Mouse (Mus musculus) lung, embryonic 14.5 days (tissue): ENCODE measurements around the gene Olfr715b. TPM values are rescaled to one million over a fixed set of nuclear protein-coding genes. Genes with fewer than 3 reads are reported as not detected.
"Not testable (repeated sequence)": the region's sequence is repeated elsewhere in the genome, so short reads cannot be mapped to it uniquely, and the experiment has no call there.

Experiments used
- ATAC-seq: fragments of 200-750 bp; cut with Nextera tagmentation; 2 replicates; pipeline ENCODE4 v1.8.0; 2017; ENCODE audit warnings: mild to moderate bottlenecking, moderate TSS enrichment, moderate library complexity; ENCODE audit not compliant: insufficient read depth
- DNase-seq: peaks from one replicate; pipeline ENCODE4 v3.0.0-alpha.2; 2015
- H3K27ac ChIP-seq: fragments of 300-500 bp; sonication (generic); 2 replicates; pipeline ENCODE4 v1.5.1; 2014; ENCODE audit warnings: low read depth, mild to moderate bottlenecking, moderate library complexity
- H3K27me3 ChIP-seq: fragments of 300-500 bp; sonication (generic); 2 replicates; pipeline ENCODE4 v1.6.1; 2014; ENCODE audit warnings: low read length, control low read depth; ENCODE audit not compliant: insufficient read depth
- H3K36me3 ChIP-seq: fragments of 300-500 bp; sonication (generic); 2 replicates; pipeline ENCODE4 v1.6.1; 2014; ENCODE audit warnings: control low read depth; ENCODE audit not compliant: insufficient read depth
- H3K4me1 ChIP-seq: fragments of 300-500 bp; sonication (generic); 2 replicates; pipeline ENCODE4 v1.6.1; 2014; ENCODE audit warnings: antibody characterized with exemption, control low read depth; ENCODE audit not compliant: insufficient read depth
- H3K4me2 ChIP-seq: fragments of 300-500 bp; sonication (generic); 2 replicates; pipeline ENCODE4 v1.6.1; 2014; ENCODE audit warnings: mild to moderate bottlenecking
- H3K4me3 ChIP-seq: fragments of 300-500 bp; sonication (generic); 2 replicates; pipeline ENCODE4 v1.5.1; 2014; ENCODE audit warnings: low read depth, low read length
- H3K9ac ChIP-seq: fragments of 300-500 bp; sonication (generic); 2 replicates; pipeline ENCODE4 v1.6.1; 2014
- H3K9me3 ChIP-seq: fragments of 300-500 bp; sonication (generic); 2 replicates; pipeline ENCODE4 v1.6.1; 2016; ENCODE audit warnings: low read depth, low read length, control low read depth
- CTCF ChIP-seq: IDR thresholded peaks from 2 replicates; pipeline ENCODE4 v1.5.1; 2016; ENCODE audit warnings: antibody characterized with exemption, low read depth
- WGBS: fragments of 180-500 bp; shearing (Covaris S2); extraction: QIAGEN DNeasy Blood & Tissue Kit; methylation state at CpG from one replicate; pipeline ENCODE4 v1.1.7; 2014; 5-methylcytosine and 5-hydroxymethylcytosine counted together
- polyA plus RNA-seq: library from polyadenylated mRNA; unstranded; fragments of >200 nt; fragmentation: Nextera tagmentation; extraction: Ambion mirVana; gene quantifications from 2 replicates; pipeline ENCODE4 v1.2.1, GENCODE M21; 2014

The Olfr715b gene
- not detected in 2 replicates for polyA plus RNA-seq

DNA sequence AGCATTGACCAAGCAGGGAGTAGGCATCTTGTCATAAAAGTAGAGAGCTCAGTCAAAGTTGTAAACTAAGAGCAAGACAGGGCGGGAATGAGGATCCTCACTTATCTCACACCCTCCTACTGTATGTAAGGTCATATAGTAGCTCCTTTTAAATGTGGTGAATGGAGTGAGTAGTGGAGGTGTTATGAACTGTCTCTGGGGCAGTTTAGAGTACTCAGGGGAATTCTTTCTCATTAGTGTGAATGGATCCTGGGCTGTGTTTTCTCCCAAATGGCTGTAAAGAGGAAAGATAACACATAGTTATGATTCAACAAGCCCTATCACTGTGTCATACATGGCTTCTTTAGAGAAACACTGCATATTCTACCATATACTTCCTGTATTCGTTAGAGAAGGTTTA, at the start of gene Olfr715b:
Gene Olfr715b (minus strand): TSS at position 101 of the 400 bp plus-strand sequence.
- H3K4me3 ChIP-seq, H3K9me3 ChIP-seq, H3K27me3 ChIP-seq, ATAC-seq, H3K4me2 ChIP-seq, H3K27ac ChIP-seq, H3K9ac ChIP-seq, H3K4me1 ChIP-seq, DNase-seq, H3K36me3 ChIP-seq: not testable (repeated sequence)
- WGBS, result 64% methylated on average over 1 of the region's 2 CpGs

DNA sequence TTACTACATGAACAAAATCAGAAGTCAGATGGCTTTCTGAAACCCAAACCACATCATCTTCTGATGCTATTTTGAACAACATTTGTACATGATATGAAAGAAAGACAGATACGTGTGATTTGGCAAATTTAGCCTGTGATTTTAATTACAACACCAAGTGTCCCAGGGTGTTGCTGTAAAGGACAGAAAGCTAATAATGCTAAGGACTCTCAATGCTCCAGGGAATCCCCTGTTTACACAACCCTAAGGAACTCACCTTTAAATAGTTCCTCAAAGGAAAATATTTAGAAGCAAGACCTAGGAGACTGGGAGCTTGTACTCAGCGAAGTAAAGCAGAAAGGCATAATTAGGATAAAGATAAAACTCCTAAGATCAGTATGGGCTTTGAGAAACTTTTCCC, 27.9 kb upstream of the Olfr715b start, which contains the start of gene Olfr716:
Gene Olfr716 (plus strand): TSS at position 301 of the 400 bp plus-strand sequence.
- H3K4me1 ChIP-seq, H3K9ac ChIP-seq, DNase-seq, H3K36me3 ChIP-seq, H3K9me3 ChIP-seq, ATAC-seq, H3K4me2 ChIP-seq, H3K27me3 ChIP-seq, H3K4me3 ChIP-seq, H3K27ac ChIP-seq: not testable (repeated sequence)
- WGBS, result 53% methylated on average over 2 of the region's 2 CpGs

DNA sequence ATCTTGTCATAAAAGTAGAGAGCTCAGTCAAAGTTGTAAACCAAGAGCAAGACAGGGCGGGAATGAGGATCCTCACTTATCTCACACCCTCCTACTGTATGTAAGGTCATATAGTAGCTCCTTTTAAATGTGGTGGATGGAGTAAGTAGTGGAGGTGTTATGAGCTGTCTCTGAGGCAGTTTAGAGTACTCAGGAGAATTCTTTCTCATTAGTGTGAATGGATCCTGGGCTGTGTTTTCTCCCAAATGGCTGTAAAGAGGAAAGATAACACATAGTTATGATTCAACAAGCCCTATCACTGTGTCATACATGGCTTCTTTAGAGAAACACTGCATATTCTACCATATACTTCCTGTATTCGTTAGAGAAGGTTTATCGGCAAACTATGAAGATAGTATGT, 20.8 kb upstream of the Olfr715b start, which contains the start of gene Olfr715:
Gene Olfr715 (minus strand): TSS at position 101 of the 400 bp plus-strand sequence.
- H3K4me3 ChIP-seq, ATAC-seq, H3K27me3 ChIP-seq, H3K27ac ChIP-seq, H3K9me3 ChIP-seq, H3K9ac ChIP-seq, H3K4me2 ChIP-seq, H3K36me3 ChIP-seq, DNase-seq, H3K4me1 ChIP-seq: not testable (repeated sequence)
- WGBS, result 68% methylated on average over 1 of the region's 3 CpGs

DNA sequence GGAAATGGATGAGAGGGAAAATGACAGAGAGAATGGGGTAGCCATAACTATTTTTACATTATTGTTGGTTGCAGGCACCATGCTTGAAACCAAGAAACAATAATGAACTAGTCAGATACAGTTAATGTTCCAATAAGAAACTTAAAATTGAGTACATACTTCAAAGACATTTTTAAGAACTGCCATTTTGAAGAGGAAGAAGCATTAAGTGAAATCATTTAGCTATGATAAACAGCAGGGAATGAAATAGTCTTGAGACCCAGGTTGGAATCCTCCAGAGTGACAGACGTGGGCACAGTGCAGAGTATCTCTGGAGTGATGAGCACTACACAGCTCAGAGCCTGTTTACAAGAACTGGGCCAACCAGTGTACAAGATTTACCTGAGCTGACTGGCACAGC, 17.2 kb downstream of the Olfr715b start, which contains the start of gene Olfr17:
Gene Olfr17 (plus strand): TSS at position 301 of the 400 bp plus-strand sequence.
- no peaks in the 10 kb centered on the region for H3K9me3 ChIP-seq
- no peak within 1 kb of the TSS for H3K4me3 ChIP-seq
- no peak within 1 kb of the TSS for H3K27ac ChIP-seq
- DNase-seq (no peak), ATAC-seq (no peak)
- no peak for TF ChIP-seq CTCF
- H3K9ac ChIP-seq, result no peak within 1 kb of the TSS
- no peaks in the 10 kb centered on the region for H3K27me3 ChIP-seq
- H3K4me2 ChIP-seq, result no peak within 1 kb of the TSS
- H3K36me3 ChIP-seq, result no peaks in the 10 kb centered on the region
- H3K4me1 ChIP-seq, result no peaks in the 10 kb centered on the region
- WGBS, result 34% methylated on average over 1 of the region's 1 CpGs

DNA sequence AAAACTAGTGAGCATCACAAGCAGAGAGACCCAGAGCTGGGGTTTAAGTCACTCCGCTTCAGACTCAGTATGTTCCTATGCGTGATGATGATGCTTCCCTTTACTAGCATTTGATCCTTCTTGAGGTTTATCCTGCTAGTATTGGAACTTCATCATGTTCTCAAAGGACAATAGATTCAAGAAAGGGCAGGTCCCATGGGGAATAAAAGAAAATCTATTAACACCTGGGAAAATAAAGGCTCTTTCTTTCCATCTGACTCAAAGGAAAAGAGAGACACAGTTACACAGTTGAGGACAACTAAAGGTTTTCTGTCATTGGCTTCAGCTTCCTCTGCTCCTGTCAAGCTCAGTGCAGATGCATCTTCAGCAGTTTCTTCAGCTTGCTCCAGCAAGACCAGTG, 39.5 kb downstream of the Olfr715b start, which contains the start of gene Olfr714:
Gene Olfr714 (plus strand): TSS at position 301 of the 400 bp plus-strand sequence.
- Histone ChIP-seq H3K4me1 (no peaks in the 10 kb centered on the region), H3K36me3 (no peaks in the 10 kb centered on the region), H3K4me2 (no peak within 1 kb of the TSS), H3K9ac (no peak within 1 kb of the TSS), H3K27ac (no peak within 1 kb of the TSS), H3K4me3 (no peak within 1 kb of the TSS), H3K27me3 (no peaks in the 10 kb centered on the region), H3K9me3 (no peaks in the 10 kb centered on the region)
- ATAC-seq (no peak), DNase-seq (no peak)
- TF ChIP-seq CTCF, result no peak
- WGBS, result 84% methylated on average over 2 of the region's 2 CpGs

Other genes with a start within 250 kb of the Olfr715b start
- gene Olfr704, start 247.2 kb downstream of the Olfr715b start, polyA plus RNA-seq, result not detected in 2 replicates
- not detected in 2 replicates for gene Olfr705, start 233.5 kb downstream of the Olfr715b start, polyA plus RNA-seq
- not detected in 2 replicates for gene Olfr706, start 222.2 kb downstream of the Olfr715b start, polyA plus RNA-seq
- gene Olfr707, start 209.1 kb downstream of the Olfr715b start, polyA plus RNA-seq, result not detected in 2 replicates
- gene Olfr1532-ps1, start 202.4 kb downstream of the Olfr715b start, polyA plus RNA-seq, result not detected in 2 replicates
- gene Olfr709-ps1, start 178.2 kb downstream of the Olfr715b start, polyA plus RNA-seq, result not detected in 2 replicates
- gene Olfr710, start 162.1 kb downstream of the Olfr715b start, polyA plus RNA-seq, result not detected in 2 replicates
- gene Olfr6, start 146.4 kb downstream of the Olfr715b start, polyA plus RNA-seq, result not detected in 2 replicates
- not detected in 2 replicates for gene Olfr711, start 134.9 kb downstream of the Olfr715b start, polyA plus RNA-seq
- gene Olfr2, start 104.3 kb downstream of the Olfr715b start, polyA plus RNA-seq, result not detected in 2 replicates
- gene Olfr713, start 79.2 kb downstream of the Olfr715b start, polyA plus RNA-seq, result not detected in 2 replicates
- not detected in 2 replicates for gene Olfr714, start 39.4 kb downstream of the Olfr715b start, polyA plus RNA-seq
- gene Olfr17, start 17.1 kb downstream of the Olfr715b start, polyA plus RNA-seq, result not detected in 2 replicates
- gene Olfr715, start 20.7 kb upstream of the Olfr715b start, polyA plus RNA-seq, result not detected in 2 replicates
- not detected in 2 replicates for gene Olfr716, start 28.0 kb upstream of the Olfr715b start, polyA plus RNA-seq
- not detected in 2 replicates for gene Nlrp14, start 56.6 kb upstream of the Olfr715b start, polyA plus RNA-seq
- not detected in 2 replicates for gene Rbmxl2, start 99.1 kb upstream of the Olfr715b start, polyA plus RNA-seq